10 mouse cellular contexts compared by ENCODE assay signal in the genomic region with DNA sequence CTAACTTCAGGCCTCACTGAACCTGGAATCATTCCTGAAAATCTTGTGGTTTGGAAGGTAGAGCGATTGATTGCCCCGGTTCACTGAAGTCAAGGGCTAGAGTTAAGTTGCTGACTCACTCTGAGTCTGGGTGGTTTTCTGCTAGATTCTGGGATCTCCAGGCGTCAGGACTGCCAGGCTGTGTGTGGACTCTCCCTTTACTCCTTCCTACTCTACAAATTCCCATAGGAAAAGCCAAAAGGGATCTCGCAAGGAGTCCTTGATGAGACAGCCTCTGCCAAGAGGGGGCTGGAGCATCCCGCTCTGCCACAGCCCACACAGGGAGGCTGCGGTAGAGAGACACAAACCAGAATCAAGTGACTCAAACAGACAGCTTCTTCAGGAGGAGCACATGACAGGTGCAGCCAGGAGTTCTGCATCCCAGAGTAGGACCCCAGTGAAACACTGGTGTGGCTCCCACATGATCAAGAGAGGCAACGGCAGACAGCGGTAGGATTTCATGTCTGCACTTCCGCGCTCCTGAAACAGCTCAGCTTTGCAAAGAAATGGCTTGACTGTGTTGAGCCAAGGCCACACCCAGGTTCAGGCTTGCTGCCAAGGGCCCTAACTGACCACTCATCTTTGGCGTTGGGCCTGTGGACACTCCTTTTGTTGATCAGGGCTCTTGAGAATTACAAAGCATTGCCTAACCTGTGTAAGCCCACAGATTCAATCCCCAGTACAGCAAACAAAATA. TPM values are rescaled to one million over a fixed set of nuclear protein-coding genes. Genes with fewer than 3 reads are reported as not detected.
A peak's percentile ranks its signal among the peaks of the same experiment; 100 is the strongest.
DNase-seq lines count a peak whose midpoint lies in the region; ATAC-seq and TF ChIP-seq lines count a peak whose summit lies in the region.
"Had no signal": no experiment of that assay in that cellular context is flagged by ENCODE, and none has a peak within 500 bp of the region (broad histone marks: within the 10 kb centered on the region; RNA-seq: fewer than 3 reads in every experiment).

No protein-coding gene starts in this region.

- ATAC-seq in megakaryocyte progenitor cell, adult 5-6 weeks (replicated peaks; ENCODE audit: poor library complexity) = no peak

- 75% methylated on average over 11 of the region's 11 CpGs for WGBS in spleen, adult 2 months
- WGBS in hindbrain, embryonic 10.5 days = 91% methylated on average over 11 of the region's 11 CpGs

- no peaks in the 10 kb centered on the region for H3K36me3 ChIP-seq in spleen, adult 2 months (ENCODE audit: control insufficient read depth, insufficient read depth, low read length)
- no peaks in the 10 kb centered on the region for H3K36me3 ChIP-seq in hindbrain, embryonic 10.5 days
- H3K36me3 ChIP-seq: stomach, embryonic 15.5 days had no signal

- TF ChIP-seq CTCF in spleen, adult 2 months (IDR thresholded peaks at IDR 0.05; ENCODE audit: extremely low read depth, insufficient read depth, insufficient read length, insufficient replicate concordance) = no peak

- H3K27ac ChIP-seq in spleen, adult 2 months (ENCODE audit: insufficient read depth, low read length) = 0 out of 2 replicates have a peak overlapping the region, but pooled peaks have one; percentile 7
- H3K27ac ChIP-seq in hindbrain, embryonic 10.5 days = no peak overlapping the region
- H3K27ac ChIP-seq: liver, embryonic 14.5 days; stomach, embryonic 15.5 days had no signal

- DNase-seq in cerebellum, adult 8-10 months = peak; percentile 39
- DNase-seq in cerebellum, adult 9-11 months = no peak
- DNase-seq in spleen, adult 2 months (ENCODE audit: low read depth in 1 of 2, low spot score in 2 of 2) = no peak
- DNase-seq in spleen, postnatal 4 days (ENCODE audit: low spot score in 2 of 2) = no peak
- DNase-seq in heart, postnatal 10 days = peak; percentile 80 to 89
- peak; percentile 96 for DNase-seq in lung, postnatal 36 days
- no peak for DNase-seq in hindbrain, embryonic 10.5 days (ENCODE audit: low spot score)

- H3K9me3 ChIP-seq in hindbrain, embryonic 10.5 days = no peaks in the 10 kb centered on the region
- H3K9me3 ChIP-seq: stomach, embryonic 15.5 days had no signal

- TF ChIP-seq POLR2A in spleen, adult 2 months (IDR thresholded peaks at IDR 0.05; ENCODE audit: low read depth, low read length) = no peak

- H3K27me3 ChIP-seq in spleen, adult 2 months (ENCODE audit: control insufficient read depth, insufficient read depth, low read length) = no peaks in the 10 kb centered on the region
- no peaks in the 10 kb centered on the region for H3K27me3 ChIP-seq in hindbrain, embryonic 10.5 days (ENCODE audit: insufficient read depth, poor library complexity, severe bottlenecking)
- H3K27me3 ChIP-seq: stomach, embryonic 15.5 days had no signal

- H3K4me3 ChIP-seq in spleen, adult 2 months (ENCODE audit: extremely low read depth, insufficient read depth, insufficient read length) = no peak overlapping the region
- no peak overlapping the region for H3K4me3 ChIP-seq in hindbrain, embryonic 10.5 days
- H3K4me3 ChIP-seq: stomach, embryonic 15.5 days had no signal

- H3K4me1 ChIP-seq in spleen, adult 2 months (ENCODE audit: control insufficient read depth, insufficient read depth, insufficient read length) = no peaks in the 10 kb centered on the region
- H3K4me1 ChIP-seq in hindbrain, embryonic 10.5 days (replicated peaks) = peaks cover 29% of the 10 kb centered on the region

- intact Hi-C loops in heart, postnatal 10 days (cut with DNase I) = loop anchor here (5.0 kb wide), 1 partner anchor 39 kb away; a partner anchor contains a TSS

RNA-seq across cellular contexts. Expression of a gene that starts 41.1 kb away (rescaled TPM):
- 3.0 and 3.1 TPM in 2 replicates for polyA plus RNA-seq in spleen, adult 2 months (2012; rRNA removed)
- total RNA-seq in heart, postnatal 10 days (2021) = 10 to 100 TPM; 90.0 to 93.5 TPM
- polyA plus RNA-seq in hindbrain, embryonic 10.5 days (2016; fragmentation: Nextera tagmentation; extraction: Ambion mirVana) = 9.0 and 12.0 TPM in 2 replicates
- total RNA-seq in megakaryocyte progenitor cell, adult 5-6 weeks (2015) = 56.7 and 64.2 TPM in 2 replicates
- total RNA-seq in megakaryocyte progenitor cell, adult 5-6 weeks (2017) = 45.8 and 69.0 TPM in 2 replicates

RNA-seq across cellular contexts. Expression of a gene that starts 42.8 kb away (rescaled TPM):
- polyA plus RNA-seq in spleen, adult 2 months (2012; rRNA removed) = 6.5 and 9.8 TPM in 2 replicates
- 10 to 100 TPM; 52.7 to 58.7 TPM for total RNA-seq in heart, postnatal 10 days (2021)
- 65.4 TPM in 2 replicates for polyA plus RNA-seq in hindbrain, embryonic 10.5 days (2016; fragmentation: Nextera tagmentation; extraction: Ambion mirVana)
- 51.7 and 60.3 TPM in 2 replicates for total RNA-seq in megakaryocyte progenitor cell, adult 5-6 weeks (2015)
- 49.2 and 49.9 TPM in 2 replicates for total RNA-seq in megakaryocyte progenitor cell, adult 5-6 weeks (2017)

RNA-seq across cellular contexts. Expression of a gene that starts 52.9 kb away (rescaled TPM):
- 0.59 and 0.64 TPM in 2 replicates for polyA plus RNA-seq in spleen, adult 2 months (2012; rRNA removed)
- under 1 TPM; 0.55 to 0.74 TPM for total RNA-seq in heart, postnatal 10 days (2021)
- 19.0 and 28.1 TPM in 2 replicates for polyA plus RNA-seq in hindbrain, embryonic 10.5 days (2016; fragmentation: Nextera tagmentation; extraction: Ambion mirVana)
- 0.02 TPM in 1 of 2 replicates, not detected in the other for total RNA-seq in megakaryocyte progenitor cell, adult 5-6 weeks (2015)
- total RNA-seq in megakaryocyte progenitor cell, adult 5-6 weeks (2017) = 0.04 and 0.17 TPM in 2 replicates

Comparison
In these comparisons a context has a peak if more than half of its experiments do, and no peak if none do; other contexts are left out.
1. DNase-seq: peak in cerebellum, adult 8-10 months (single experiment), heart, postnatal 10 days (2 of 2) and lung, postnatal 36 days (single experiment); none in cerebellum, adult 9-11 months (single experiment), spleen, adult 2 months (0 of 2), spleen, postnatal 4 days (0 of 2) and hindbrain, embryonic 10.5 days (single experiment).